ENCODE assay signal across 11 mouse cellular contexts in the genomic region with DNA sequence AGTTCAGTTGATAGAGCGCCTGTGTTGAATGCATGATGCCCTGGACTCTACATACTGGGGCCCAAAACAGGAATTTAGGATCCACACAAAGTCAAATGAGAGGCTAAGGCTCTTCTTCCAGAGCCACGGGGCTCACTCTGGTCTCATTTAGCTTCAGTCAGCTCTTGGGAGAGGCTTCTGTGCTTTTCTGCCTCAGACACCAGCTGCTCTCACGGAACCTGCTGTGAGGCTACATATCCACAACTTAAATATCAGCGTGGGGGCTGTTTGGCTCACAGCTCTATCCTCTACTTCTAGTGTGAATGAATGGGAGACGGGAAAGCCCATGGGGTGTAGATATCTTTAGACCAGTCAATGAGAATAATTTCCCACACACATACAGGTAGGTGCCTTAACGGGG.
DNase-seq lines count a peak whose midpoint lies in the region.
"Had no signal": no experiment of that assay in that cellular context is flagged by ENCODE, and none has a peak within 500 bp of the region (broad histone marks: within the 10 kb centered on the region; RNA-seq: fewer than 3 reads in every experiment).

No protein-coding gene starts in this region.

- peak; percentile 19 for DNase-seq in cerebellum, adult 11-12 months
- no peak for DNase-seq in cerebellum, postnatal 14 days
- DNase-seq in layer of hippocampus, adult 11-12 months (ENCODE audit: low spot score): peak; percentile 44
- DNase-seq in layer of hippocampus, postnatal 25 days (ENCODE audit: extremely low spot score in 1 of 2, low spot score in 1 of 2): no peak
- peak; percentile 51 to 52 for DNase-seq in left cerebral cortex, adult 18-20 months (ENCODE audit: low spot score in 2 of 2)
- peak; percentile 61 for DNase-seq in right cerebral cortex, postnatal 25 days
- DNase-seq in heart, adult 9 months (ENCODE audit: low spot score in 2 of 2): no peak
- no peak for DNase-seq in adrenal gland, adult 2 months
- DNase-seq: adrenal gland, postnatal 14 days; gastrocnemius, adult 2 months; kidney, adult 18-20 months had no signal

Comparison
In these comparisons a context has a peak if more than half of its experiments do, and no peak if none do; other contexts are left out.
1. DNase-seq: peak in cerebellum, adult 11-12 months (single experiment), layer of hippocampus, adult 11-12 months (single experiment), left cerebral cortex, adult 18-20 months (2 of 2) and right cerebral cortex, postnatal 25 days (single experiment); none in cerebellum, postnatal 14 days (0 of 2), layer of hippocampus, postnatal 25 days (0 of 2), heart, adult 9 months (0 of 2) and adrenal gland, adult 2 months (single experiment).